Mouse (Mus musculus): ENCODE data around the gene Eif1ad. TPM values are rescaled to one million over a fixed set of nuclear protein-coding genes. Genes with fewer than 3 reads are reported as not detected.

The Eif1ad gene
- 34.6 TPM for total RNA-seq (2023)

GRCm38 (mm10) chr19:5366175-5367052, at the start of gene Eif1ad:
Gene Eif1ad (plus strand): TSS chr19:5366741.

GRCm38 (mm10) chr19:5335441-5335840, 31.1 kb upstream of the Eif1ad start, which contains the start of gene Catsper1:
Gene Catsper1 (plus strand): TSS chr19:5335741.

DNA sequence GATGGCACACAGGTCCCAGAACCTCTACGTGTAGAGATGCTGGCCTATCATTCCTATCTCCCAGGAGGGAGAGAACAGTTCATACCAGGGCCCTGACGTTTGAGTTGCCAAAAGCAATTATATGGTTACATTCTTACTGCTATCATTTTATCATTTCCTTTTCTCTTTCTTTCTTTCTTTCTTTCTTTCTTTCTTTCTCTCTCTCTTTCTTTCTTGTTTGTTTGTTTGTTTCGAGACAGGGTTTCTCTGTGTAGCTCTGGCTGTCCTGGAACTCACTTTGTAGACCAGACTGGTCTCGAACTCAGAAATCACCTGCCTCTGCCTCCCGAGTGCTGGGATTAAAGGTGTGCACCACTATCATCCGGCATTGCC, 17.1 kb upstream of the Eif1ad start, which contains the start of gene Cst6:
Gene Cst6 (minus strand): TSS at position 73 of the 372 bp plus-strand sequence.

DNA sequence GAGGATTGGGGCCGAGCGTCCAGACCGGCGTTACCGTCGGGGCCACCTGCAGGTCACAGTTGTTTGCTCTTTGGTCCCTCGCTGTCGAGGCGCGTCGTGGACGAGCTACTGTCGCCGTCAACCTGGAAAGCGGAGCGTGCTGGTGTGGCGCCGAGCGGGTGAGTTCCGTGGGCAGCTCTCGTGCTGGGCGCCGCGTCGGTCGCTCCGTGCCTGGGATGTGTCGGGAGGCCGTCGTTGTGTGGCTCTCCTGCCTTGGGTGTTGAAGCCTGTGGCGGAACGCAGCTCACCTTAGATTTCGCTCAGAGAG, 465 bp downstream of the Eif1ad start, which contains the start of gene Banf1:
Gene Banf1 (minus strand): TSS at position 116 of the 307 bp plus-strand sequence.

GRCm38 (mm10) chr19:5388588-5389242, 22.2 kb downstream of the Eif1ad start, which contains the start of gene Sart1:
Gene Sart1 (minus strand): TSS chr19:5388703.

GRCm38 (mm10) chr19:5402293-5402692, 35.8 kb downstream of the Eif1ad start, which contains the start of gene Tsga10ip:
Gene Tsga10ip (minus strand): TSS chr19:5402526.

Other genes with a start within 250 kb of the Eif1ad start
- gene Klc2, start 248.2 kb upstream of the Eif1ad start, total RNA-seq (2023), result 27.5 TPM
- gene Pacs1, start 93.6 kb upstream of the Eif1ad start, total RNA-seq (2023), result 95.0 TPM
- gene Sf3b2, start 71.3 kb upstream of the Eif1ad start, total RNA-seq (2023), result 240 TPM
- not detected for gene Gal3st3, start 68.4 kb upstream of the Eif1ad start, total RNA-seq (2023)
- gene Catsper1, start 31.0 kb upstream of the Eif1ad start, total RNA-seq (2023), result not detected
- not detected for gene Cst6, start 17.2 kb upstream of the Eif1ad start, total RNA-seq (2023)
- gene Banf1, start 427 bp downstream of the Eif1ad start, total RNA-seq (2023), result 108 TPM
- 167 TPM for gene Sart1, start 22.0 kb downstream of the Eif1ad start, total RNA-seq (2023)
- 0.86 TPM for gene Tsga10ip, start 35.8 kb downstream of the Eif1ad start, total RNA-seq (2023)
- gene Drap1, start 58.2 kb downstream of the Eif1ad start, total RNA-seq (2023), result 162 TPM
- 50.8 TPM for gene AI837181, start 58.4 kb downstream of the Eif1ad start, total RNA-seq (2023)
- 1.4 TPM for gene Fosl1, start 80.8 kb downstream of the Eif1ad start, total RNA-seq (2023)
- gene Ccdc85b, start 91.2 kb downstream of the Eif1ad start, total RNA-seq (2023), result 7.1 TPM
- gene Fibp, start 93.9 kb downstream of the Eif1ad start, total RNA-seq (2023), result 91.2 TPM
- 223 TPM for gene Ctsw, start 101.8 kb downstream of the Eif1ad start, total RNA-seq (2023)
- gene Efemp2, start 107.2 kb downstream of the Eif1ad start, total RNA-seq (2023), result 1.4 TPM
- 41.4 TPM for gene Mus81, start 121.7 kb downstream of the Eif1ad start, total RNA-seq (2023)
- gene Cfl1, start 123.7 kb downstream of the Eif1ad start, total RNA-seq (2023), result 1,395 TPM
- gene 1700020D05Rik, start 137.0 kb downstream of the Eif1ad start, total RNA-seq (2023), result 1.7 TPM
- gene Snx32, start 143.8 kb downstream of the Eif1ad start, total RNA-seq (2023), result 8.0 TPM
- gene Ovol1, start 193.9 kb downstream of the Eif1ad start, total RNA-seq (2023), result not detected
- gene Ap5b1, start 201.3 kb downstream of the Eif1ad start, total RNA-seq (2023), result 20.0 TPM
- 92.9 TPM for gene Rnaseh2c, start 235.1 kb downstream of the Eif1ad start, total RNA-seq (2023)
- 137 TPM for gene Kat5, start 243.5 kb downstream of the Eif1ad start, total RNA-seq (2023)

Data from CD8-positive naive resting alpha-beta T cell, adult 57 days (primary cell).